Mouse (Mus musculus) B cell, adult (primary cell): ENCODE results near the gene Adgrf2. TPM values are rescaled to one million over a fixed set of nuclear protein-coding genes. Genes with fewer than 3 reads are reported as not detected.

Experiments used
- total RNA-seq: library from RNA; stranded (reverse); gene quantifications from 4 replicates; pipeline ENCODE4 v1.2.4, GENCODE M21; 2023; ENCODE audit not compliant: inconsistent age

The Adgrf2 gene
- not detected in 4 replicates for total RNA-seq

GRCm38 (mm10) chr17:42741801-42742217 lies at the start of gene Adgrf2:
Gene Adgrf2, minus strand, starts transcription at chr17:42742179.

GRCm38 (mm10) chr17:42692136-42692535 lies 49.8 kb downstream of the Adgrf2 start, which contains the start of gene Adgrf4:
Gene Adgrf4, minus strand, starts transcription at chr17:42692284.

Other genes with a start within 250 kb of the Adgrf2 start
- gene Opn5, start 130.8 kb downstream of the Adgrf2 start, total RNA-seq = not detected in 4 replicates
- not detected in 4 replicates for gene Adgrf4, start 49.9 kb downstream of the Adgrf2 start, total RNA-seq
- 87.9 to 97.5 TPM (median 93.7 TPM) in 4 replicates for gene Cd2ap, start 134.5 kb upstream of the Adgrf2 start, total RNA-seq